Mouse (Mus musculus) CH12.LX (cell line): ENCODE measurements around the gene Rasgrp2. TPM values are rescaled to one million over a fixed set of nuclear protein-coding genes. Genes with fewer than 3 reads are reported as not detected.

Experiments
- DNase-seq: peaks from one replicate; pipeline ENCODE4 v3.0.0-alpha.2; 2013; ENCODE audit errors: extremely low read depth
- H3K27ac ChIP-seq: 2 replicates; pipeline ENCODE4 v1.5.1; 2012; ENCODE audit warnings: low read depth, mild to moderate bottlenecking, control low read depth, moderate library complexity; ENCODE audit not compliant: insufficient read depth
- H3K27me3 ChIP-seq: replicated peaks from 2 replicates; pipeline ENCODE3; 2012; ENCODE audit warnings: inconsistent platforms
- H3K36me3 ChIP-seq, 2 experiments: replicated peaks in 1 of 2; 2 replicates each; pipeline versions ENCODE3 to v1.6.1; 2012; ENCODE audit warnings: inconsistent platforms in 1 of 2, low read length in 1 of 2, mild to moderate bottlenecking in 1 of 2, mixed read lengths in 1 of 2, moderate library complexity in 1 of 2; ENCODE audit not compliant: control insufficient read depth in 1 of 2, insufficient read depth in 1 of 2
- H3K4me1 ChIP-seq, 2 experiments: 2 replicates each; pipeline ENCODE4 v1.6.1; 2012; ENCODE audit warnings: inconsistent platforms in 1 of 2, moderate library complexity in 1 of 2; ENCODE audit not compliant: insufficient read depth in 2 of 2, control insufficient read depth in 1 of 2
- H3K4me2 ChIP-seq: 2 replicates; pipeline ENCODE4 v1.6.1; 2012; ENCODE audit warnings: low read depth, mild to moderate bottlenecking, control low read depth; ENCODE audit not compliant: poor library complexity, insufficient read depth, severe bottlenecking
- H3K4me3 ChIP-seq, 3 experiments: fragments of 150-350 bp in 1 of 3; sonication (generic) in 1 of 3; replicated peaks in 1 of 3; 2 replicates each; pipeline versions ENCODE3 to v1.5.1; 2011 to 2012; ENCODE audit warnings: low read depth in 2 of 3, low read length in 2 of 3, mild to moderate bottlenecking in 2 of 3, moderate library complexity in 2 of 3, control low read depth in 1 of 3, improper control_type of control experiment in 1 of 3, inconsistent platforms in 1 of 3, mixed read lengths in 1 of 3; ENCODE audit not compliant: poor library complexity in 1 of 3
- H3K79me2 ChIP-seq: replicated peaks from 2 replicates; pipeline ENCODE4 v1.6.1; 2012; ENCODE audit warnings: mild to moderate bottlenecking, moderate library complexity; ENCODE audit not compliant: control insufficient read depth, poor library complexity, insufficient read depth, severe bottlenecking; ENCODE audit errors: extremely low read depth
- H3K9ac ChIP-seq: 2 replicates; pipeline ENCODE4 v1.6.1; 2012; ENCODE audit warnings: low read depth, mild to moderate bottlenecking, control low read depth, moderate library complexity; ENCODE audit not compliant: insufficient read depth
- H3K9me3 ChIP-seq: replicated peaks from 2 replicates; pipeline ENCODE3; 2012; ENCODE audit warnings: low read length, inconsistent platforms, mixed read lengths
- BHLHE40 ChIP-seq: IDR thresholded peaks from 2 replicates; pipeline ENCODE4 v1.6.1; 2011; ENCODE audit warnings: mild to moderate bottlenecking, low read depth, low read length, improper control_type of control experiment
- CHD1 ChIP-seq: IDR thresholded peaks from 2 replicates; pipeline ENCODE4 v1.6.1; 2012; ENCODE audit warnings: low read depth, low read length, improper control_type of control experiment, inconsistent platforms
- EP300 ChIP-seq: IDR thresholded peaks from 2 replicates; pipeline ENCODE4 v1.6.1; 2011; ENCODE audit warnings: low read length, improper control_type of control experiment
- ETS1 ChIP-seq: conservative IDR thresholded peaks from 2 replicates; pipeline ENCODE4 v1.6.1; 2012; ENCODE audit warnings: low read depth, mild to moderate bottlenecking, inconsistent platforms, low read length, improper control_type of control experiment, moderate library complexity
- GABPA ChIP-seq: IDR thresholded peaks from 2 replicates; pipeline ENCODE4 v1.6.1; 2012; ENCODE audit warnings: low read depth, low read length, improper control_type of control experiment, inconsistent platforms; ENCODE audit not compliant: insufficient replicate concordance
- HCFC1 ChIP-seq: IDR thresholded peaks from 2 replicates; pipeline ENCODE4 v1.6.1; 2012; ENCODE audit warnings: low read depth, mild to moderate bottlenecking, inconsistent platforms, low read length, improper control_type of control experiment
- MAX ChIP-seq: IDR thresholded peaks from 2 replicates; pipeline ENCODE4 v1.6.1; 2011; ENCODE audit warnings: low read length, improper control_type of control experiment
- MAZ ChIP-seq: IDR thresholded peaks from 2 replicates; pipeline ENCODE4 v1.6.1; 2012; ENCODE audit warnings: low read depth, mild to moderate bottlenecking, inconsistent platforms, low read length, improper control_type of control experiment, moderate library complexity
- MEF2A ChIP-seq: IDR thresholded peaks from 2 replicates; pipeline ENCODE4 v1.6.1; 2014; ENCODE audit warnings: low read depth, mild to moderate bottlenecking, inconsistent platforms, low read length, improper control_type of control experiment, borderline replicate concordance
- MXI1 ChIP-seq: IDR thresholded peaks from 2 replicates; pipeline ENCODE4 v1.6.1; 2011; ENCODE audit warnings: mild to moderate bottlenecking, low read depth, low read length, improper control_type of control experiment
- NRF1 ChIP-seq: IDR thresholded peaks from 2 replicates; pipeline ENCODE4 v1.6.1; 2014; ENCODE audit warnings: low read depth, mild to moderate bottlenecking, inconsistent platforms, low read length, improper control_type of control experiment, moderate library complexity
- PAX5 ChIP-seq: IDR thresholded peaks from 2 replicates; pipeline ENCODE4 v1.6.1; 2012; ENCODE audit warnings: low read length, inconsistent platforms, mixed read lengths
- POLR2A ChIP-seq: IDR thresholded peaks from 2 replicates; pipeline ENCODE4 v1.6.1; 2011; ENCODE audit warnings: low read depth, mild to moderate bottlenecking, improper control_type of control experiment, low read length
- POLR2AphosphoS2 ChIP-seq: IDR thresholded peaks from 2 replicates; pipeline ENCODE4 v1.6.1; 2011; ENCODE audit warnings: low read depth, low read length, improper control_type of control experiment
- RCOR1 ChIP-seq: conservative IDR thresholded peaks from 2 replicates; pipeline ENCODE4 v1.6.1; 2012; ENCODE audit warnings: low read depth, mild to moderate bottlenecking, inconsistent platforms, low read length, improper control_type of control experiment
- SMC3 ChIP-seq: IDR thresholded peaks from 2 replicates; pipeline ENCODE4 v1.6.1; 2011; ENCODE audit warnings: low read depth, low read length, improper control_type of control experiment
- TBP ChIP-seq: conservative IDR thresholded peaks from 2 replicates; pipeline ENCODE4 v1.6.1; 2011; ENCODE audit warnings: low read depth, low read length, improper control_type of control experiment
- UBTF ChIP-seq: IDR thresholded peaks from 2 replicates; pipeline ENCODE4 v1.6.1; 2012; ENCODE audit warnings: low read depth, mild to moderate bottlenecking, inconsistent platforms, low read length, improper control_type of control experiment, moderate library complexity
- USF1 ChIP-seq: IDR thresholded peaks from 2 replicates; pipeline ENCODE4 v1.6.1; 2014; ENCODE audit warnings: low read depth, mild to moderate bottlenecking, inconsistent platforms, low read length, improper control_type of control experiment
- USF2 ChIP-seq: conservative IDR thresholded peaks from 2 replicates; pipeline ENCODE4 v1.6.1; 2011; ENCODE audit warnings: low read depth, low read length, improper control_type of control experiment
- ZC3H11A ChIP-seq: IDR thresholded peaks from 2 replicates; pipeline ENCODE4 v1.6.1; 2012; ENCODE audit warnings: low read depth, mild to moderate bottlenecking, inconsistent platforms, low read length, improper control_type of control experiment
- ZKSCAN1 ChIP-seq: IDR thresholded peaks from 2 replicates; pipeline ENCODE4 v1.6.1; 2012; ENCODE audit warnings: low read depth, inconsistent platforms, low read length, improper control_type of control experiment, borderline replicate concordance
- ZMIZ1 ChIP-seq: IDR thresholded peaks from 2 replicates; pipeline ENCODE4 v1.6.1; 2012; ENCODE audit warnings: low read depth, mild to moderate bottlenecking, inconsistent platforms, low read length, improper control_type of control experiment
- dilution Hi-C: fragments of 300-500 bp; cut with MboI; formaldehyde crosslinking; loops from 2 replicates; pipeline ENCODE4 v1.14.3; 2020; ENCODE audit warnings: low sequenced_read_pairs; ENCODE audit not compliant: extremely low pct_unique_long_range_greater_than_20kb, extremely low pct_ligation_motif_present
- in situ Hi-C: fragments of 300-500 bp; cut with MboI; formaldehyde crosslinking; loops from 3 replicates; pipeline ENCODE4 v1.14.3; 2019; ENCODE audit warnings: low sequenced_read_pairs, low pct_ligation_motif_present, low pct_unique_long_range_greater_than_20kb, mixed read lengths
- polyA plus RNA-seq: library from polyadenylated mRNA; unstranded; fragments of >175 nt; gene quantifications from 2 replicates; pipeline ENCODE4 v1.2.1, GENCODE M21; 2012; ENCODE audit warnings: low read depth; ENCODE audit not compliant: insufficient read length
- total RNA-seq, 2 experiments: library from RNA; depleted of rRNA; stranded (reverse); fragments of 300-350 nt in 1 of 2; fragments of >200 nt in 1 of 2; gene quantifications; 2 replicates each; pipeline ENCODE4 v1.2.3; 2012 to 2014

Gene Rasgrp2
- total and polyA plus RNA-seq, 3 experiments, result 9.3 to 26.0 (median 16.9) TPM

DNA sequence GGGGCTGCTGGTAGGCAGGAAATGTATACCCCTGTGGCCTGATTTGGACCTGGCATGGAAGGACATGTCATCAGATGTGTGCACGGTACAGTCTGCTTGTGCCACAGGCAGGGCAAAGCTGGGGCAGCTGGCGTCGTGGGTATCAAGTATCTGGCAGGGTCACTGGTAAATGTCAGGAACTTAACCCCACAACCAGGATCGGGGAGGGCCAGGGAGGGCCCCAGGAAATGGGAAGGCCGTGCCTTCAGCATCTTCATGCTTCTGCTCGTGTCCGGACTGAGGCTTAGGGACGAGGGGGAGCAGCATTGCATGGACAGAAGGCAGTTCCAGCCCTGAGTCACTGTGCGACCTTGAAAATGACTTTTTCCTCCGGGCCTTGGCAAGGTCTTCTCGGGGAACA, 14.2 kb upstream of the Rasgrp2 start:
- no peak overlapping the region for H3K9ac ChIP-seq
- H3K27me3 ChIP-seq, result no peaks in the 10 kb centered on the region
- H3K4me1 ChIP-seq, result peaks cover 8 to 12% of the 10 kb centered on the region in 2 experiments
- no peaks in the 10 kb centered on the region for H3K79me2 ChIP-seq
- H3K4me3 ChIP-seq, result no peak overlapping the region
- DNase-seq, result no peak
- H3K27ac ChIP-seq, result no peak overlapping the region
- dilution Hi-C loops, result no loop called here
- no peak overlapping the region for H3K4me2 ChIP-seq
- H3K36me3 ChIP-seq, result peaks cover 3 to 38% of the 10 kb centered on the region in 2 experiments
- in situ Hi-C loops, result no loop called here
- TF ChIP-seq EP300 (no peak), ZKSCAN1 (no peak), CHD1 (no peak), TBP (no peak), SMC3 (no peak)
- TF ChIP-seq, all 38 proteins: peak for 0
- H3K9me3 ChIP-seq, result no peaks in the 10 kb centered on the region

DNA sequence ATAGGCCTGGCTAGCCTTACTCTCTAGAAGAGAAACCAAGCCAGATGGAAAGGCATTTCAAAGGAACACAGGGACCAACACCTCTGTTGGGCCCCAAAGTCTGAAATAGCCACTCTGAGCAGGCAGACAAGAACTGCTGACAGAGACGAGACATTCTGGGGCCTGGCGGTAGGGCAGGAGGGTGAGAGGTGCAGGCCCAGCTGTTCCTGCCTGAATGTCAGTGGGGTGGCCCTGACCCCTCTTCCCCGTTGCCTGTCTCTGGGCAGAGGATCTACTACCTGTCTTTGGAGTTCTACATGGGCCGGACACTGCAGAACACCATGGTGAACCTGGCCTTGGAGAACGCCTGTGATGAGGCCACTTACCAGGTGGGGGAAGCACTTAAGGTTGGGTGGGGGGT, 13.7 kb upstream of the Rasgrp2 start:
- H3K36me3 ChIP-seq, result peaks cover under 1 to 40% of the 10 kb centered on the region in 2 experiments
- no peaks in the 10 kb centered on the region for H3K79me2 ChIP-seq
- dilution Hi-C loops (no loop called here), in situ Hi-C loops (no loop called here)
- no peak overlapping the region for H3K27ac ChIP-seq
- no peak overlapping the region for H3K4me2 ChIP-seq
- H3K27me3 ChIP-seq, result no peaks in the 10 kb centered on the region
- no peak for DNase-seq
- no peaks in the 10 kb centered on the region for H3K9me3 ChIP-seq
- no peak overlapping the region for H3K9ac ChIP-seq
- TF ChIP-seq USF1 (no peak), BHLHE40 (no peak)
- peaks cover 9 to 12% of the 10 kb centered on the region in 2 experiments for H3K4me1 ChIP-seq
- H3K4me3 ChIP-seq, result no peak overlapping the region

DNA sequence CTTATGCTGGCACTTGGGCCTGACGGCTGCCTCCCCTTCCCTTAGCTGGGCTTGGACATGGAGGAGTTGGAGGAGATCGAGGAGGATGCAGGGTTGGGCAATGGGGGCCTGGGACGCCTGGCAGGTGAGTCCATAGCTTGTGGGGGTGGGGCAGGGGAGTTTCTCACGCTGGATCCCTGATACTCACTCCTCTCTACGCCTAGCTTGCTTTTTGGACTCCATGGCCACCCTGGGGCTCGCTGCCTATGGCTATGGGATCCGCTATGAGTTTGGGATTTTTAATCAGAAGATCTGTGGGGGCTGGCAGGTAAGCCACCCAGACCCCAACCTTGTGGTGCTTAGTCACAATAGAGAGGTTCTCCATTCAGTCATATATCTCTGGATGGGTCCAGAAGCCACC, 13.3 kb upstream of the Rasgrp2 start:
- Histone ChIP-seq H3K4me3 (no peak overlapping the region), H3K9me3 (no peaks in the 10 kb centered on the region), H3K9ac (no peak overlapping the region), H3K4me2 (no peak overlapping the region), H3K79me2 (no peaks in the 10 kb centered on the region), H3K36me3 (peaks cover 0 to 40% of the 10 kb centered on the region in 2 experiments), H3K27me3 (no peaks in the 10 kb centered on the region), H3K4me1 (peaks cover 9 to 12% of the 10 kb centered on the region in 2 experiments), H3K27ac (no peak overlapping the region)
- dilution Hi-C loops, result no loop called here
- DNase-seq, result no peak
- in situ Hi-C loops, result no loop called here
- no peak for TF ChIP-seq RCOR1
- no peak for TF ChIP-seq USF2
- no peak for TF ChIP-seq POLR2AphosphoS2
- TF ChIP-seq BHLHE40, result no peak
- TF ChIP-seq POLR2A, result no peak
- no peak for TF ChIP-seq ZC3H11A
- TF ChIP-seq MXI1, result no peak
- no peak for TF ChIP-seq UBTF
- no peak for TF ChIP-seq GABPA
- no peak for TF ChIP-seq MEF2A
- TF ChIP-seq PAX5, result no peak
- no peak for TF ChIP-seq HCFC1
- no peak for TF ChIP-seq MAX
- no peak for TF ChIP-seq EP300
- TF ChIP-seq ZKSCAN1, result no peak
- TF ChIP-seq SMC3, result no peak
- no peak for TF ChIP-seq ETS1
- TF ChIP-seq NRF1, result no peak
- TF ChIP-seq ZMIZ1, result no peak
- TF ChIP-seq MAZ, result no peak
